ENCODE assay signal across 8 mouse cellular contexts in the genomic region with DNA sequence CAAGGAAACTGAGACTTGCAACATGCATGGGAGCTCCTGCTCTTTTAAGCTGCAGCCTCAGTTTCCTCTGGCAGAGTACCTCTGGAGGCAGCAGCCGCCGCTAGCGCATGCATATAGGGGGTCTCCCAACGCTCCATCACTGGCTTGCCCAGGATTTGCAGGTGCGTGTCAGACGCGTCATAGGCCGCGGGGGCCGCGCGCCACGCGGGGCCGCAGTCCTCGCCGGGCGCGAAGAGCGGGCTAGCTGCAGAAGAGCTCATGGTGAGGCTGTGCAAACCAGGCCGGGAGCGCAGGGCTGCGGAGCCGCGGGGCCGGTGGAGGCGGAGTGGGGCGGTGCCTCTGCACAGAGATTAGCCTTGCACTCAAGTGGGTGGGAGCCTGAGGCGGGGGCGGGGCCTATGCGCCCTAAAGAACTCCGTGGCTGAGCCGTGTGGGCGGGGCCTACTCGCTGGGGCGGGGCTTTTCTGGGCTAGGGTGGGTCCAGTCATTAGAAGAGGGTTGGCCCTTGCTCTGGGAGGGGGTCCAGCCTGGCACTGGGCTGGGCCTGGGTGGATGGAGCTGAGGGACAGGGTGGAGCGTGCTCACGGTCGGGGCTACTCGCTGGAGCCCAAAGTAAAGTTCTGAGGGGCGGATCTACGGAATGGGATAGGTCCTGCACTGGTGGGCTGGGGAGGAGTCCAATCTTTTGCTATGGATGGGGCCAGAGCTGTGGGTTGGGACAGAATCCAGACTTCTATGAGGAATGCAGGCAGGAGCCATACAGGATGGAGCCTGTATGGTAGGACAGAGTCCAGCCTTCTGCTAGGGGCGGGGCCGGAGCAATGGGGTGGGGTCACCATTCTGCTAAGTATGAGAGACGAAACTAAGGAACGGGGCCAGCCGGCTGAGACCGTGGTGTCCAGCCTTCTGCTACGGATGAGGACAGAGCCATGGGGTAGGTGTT. TPM values are rescaled to one million over a fixed set of nuclear protein-coding genes. Genes with fewer than 3 reads are reported as not detected.
DNase-seq lines count a peak whose midpoint lies in the region; ATAC-seq lines count a peak whose summit lies in the region.

TSS of gene Gamt (minus strand) at position 371 of the 943 bp plus-strand sequence.
TSS of gene Dazap1 (plus strand) at position 845 of the 943 bp plus-strand sequence.

- H3K4me1 ChIP-seq in heart, embryonic 10.5 days: peaks cover 57% of the 10 kb centered on the region
- H3K4me1 ChIP-seq in kidney, embryonic 15.5 days: peaks cover 46% of the 10 kb centered on the region

- WGBS in heart, embryonic 10.5 days: under 1% methylated on average over 49 of the region's 49 CpGs
- under 1% methylated on average over 49 of the region's 49 CpGs for WGBS in kidney, embryonic 15.5 days

- peak; percentile 92 for DNase-seq in B cell, adult 2 months
- DNase-seq in brain, adult 2 months (ENCODE audit: low read depth, low spot score): peak; percentile 97
- DNase-seq in heart, embryonic 10.5 days (ENCODE audit: low spot score): peak; percentile 100
- peak; percentile 100 for DNase-seq in liver
- DNase-seq in spleen, postnatal 4 days (ENCODE audit: low spot score in 2 of 2): peak; percentile 97 to 98

- peak within 1 kb of the TSS; percentile 71 for H3K4me3 ChIP-seq in heart, embryonic 10.5 days
- peak within 1 kb of the TSS; percentile 55 for H3K4me3 ChIP-seq in kidney, embryonic 15.5 days (replicated peaks)

- H3K36me3 ChIP-seq in heart, embryonic 10.5 days: peaks cover 34% of the 10 kb centered on the region
- peaks cover 32% of the 10 kb centered on the region for H3K36me3 ChIP-seq in kidney, embryonic 15.5 days

- peak within 1 kb of the TSS; percentile 92 for H3K27ac ChIP-seq in heart, embryonic 10.5 days
- peak within 1 kb of the TSS; percentile 99 for H3K27ac ChIP-seq in kidney, embryonic 15.5 days

- H3K4me2 ChIP-seq in kidney, embryonic 15.5 days: peak within 1 kb of the TSS; percentile 96

- no peaks in the 10 kb centered on the region for H3K9me3 ChIP-seq in heart, embryonic 10.5 days
- H3K9me3 ChIP-seq in kidney, embryonic 15.5 days (replicated peaks): no peaks in the 10 kb centered on the region

- no peaks in the 10 kb centered on the region for H3K27me3 ChIP-seq in heart, embryonic 10.5 days (ENCODE audit: insufficient read depth, poor library complexity, severe bottlenecking)
- H3K27me3 ChIP-seq in kidney, embryonic 15.5 days: no peaks in the 10 kb centered on the region

- peak; percentile 69 for ATAC-seq in erythroblast, adult 5-6 weeks (replicated peaks; ENCODE audit: low FRiP score, poor library complexity, severe bottlenecking)
- peak; percentile 92 for ATAC-seq in kidney, embryonic 15.5 days (replicated peaks; ENCODE audit: low FRiP score)
- ATAC-seq in monocyte, adult 5-6 weeks (replicated peaks; ENCODE audit: insufficient number of reproducible peaks, low FRiP score, low TSS enrichment, poor library complexity, severe bottlenecking): peak; percentile 18

- peak within 1 kb of the TSS; percentile 63 for H3K9ac ChIP-seq in kidney, embryonic 15.5 days

RNA-seq across cellular contexts. Expression of gene Gamt, which starts in this region (rescaled TPM):
- not detected in 2 replicates for total RNA-seq in erythroblast, adult 5-6 weeks (2015; ENCODE audit: low replicate concordance)
- total RNA-seq in erythroblast, adult 5-6 weeks (2017; ENCODE audit: low replicate concordance): 0.77 TPM in 1 of 2 replicates, not detected in the other
- polyA plus RNA-seq in heart, embryonic 10.5 days (2016; fragmentation: Nextera tagmentation; extraction: Ambion mirVana): 61.2 and 72.0 TPM in 2 replicates
- polyA plus RNA-seq in kidney, embryonic 15.5 days (2015; fragmentation: Nextera tagmentation; extraction: Ambion mirVana): 34.2 and 37.0 TPM in 2 replicates
- total RNA-seq in monocyte, adult 5-6 weeks (2017): 3.8 to 4.7 TPM in 2 of 3 replicates, not detected in the other

RNA-seq across cellular contexts. Expression of gene Dazap1, which starts in this region (rescaled TPM):
- 13.8 and 17.1 TPM in 2 replicates for total RNA-seq in erythroblast, adult 5-6 weeks (2015; ENCODE audit: low replicate concordance)
- 29.8 and 35.3 TPM in 2 replicates for total RNA-seq in erythroblast, adult 5-6 weeks (2017; ENCODE audit: low replicate concordance)
- polyA plus RNA-seq in heart, embryonic 10.5 days (2016; fragmentation: Nextera tagmentation; extraction: Ambion mirVana): 40.2 and 58.0 TPM in 2 replicates
- 56.3 and 58.5 TPM in 2 replicates for polyA plus RNA-seq in kidney, embryonic 15.5 days (2015; fragmentation: Nextera tagmentation; extraction: Ambion mirVana)
- 85.1 to 132 TPM (median 92.5 TPM) in 3 replicates for total RNA-seq in monocyte, adult 5-6 weeks (2017)

Comparison
In these comparisons a context has a peak if more than half of its experiments do, and no peak if none do; other contexts are left out.
1. Peak in every context shown above with its lines: DNase-seq, ATAC-seq, H3K4me3 ChIP-seq and H3K27ac ChIP-seq.
2. ATAC-seq: peak in every context shown above with its lines; median percentile 92 in kidney, embryonic 15.5 days; 69 in erythroblast, adult 5-6 weeks; 18 in monocyte, adult 5-6 weeks.